Comparison of ENCODE assay signal across 33 mouse cellular contexts in the genomic region with DNA sequence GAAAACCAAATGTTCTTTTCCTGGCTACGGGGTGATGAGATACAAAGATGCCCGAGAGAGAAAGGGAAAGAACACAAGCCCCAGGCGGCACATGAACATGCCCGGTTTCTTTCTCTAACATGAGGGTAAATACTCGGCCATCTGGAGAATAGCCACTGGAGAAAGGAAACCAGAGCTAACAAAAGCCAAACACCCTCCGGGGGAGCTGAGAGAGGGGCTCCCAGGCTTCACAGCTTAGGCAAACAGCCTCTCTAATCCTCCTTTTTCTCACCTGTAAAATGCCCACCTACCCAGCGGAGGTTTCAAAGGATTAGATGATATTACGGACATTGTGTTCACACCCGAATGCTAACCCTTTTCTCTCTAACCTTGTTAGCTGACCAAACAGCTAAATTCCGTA. TPM values are rescaled to one million over a fixed set of nuclear protein-coding genes. Genes with fewer than 3 reads are reported as not detected.
"Had no signal": no experiment of that assay in that cellular context is flagged by ENCODE, and none has a peak within 500 bp of the region (broad histone marks: within the 10 kb centered on the region; RNA-seq: fewer than 3 reads in every experiment).

No protein-coding gene starts in this region.

- H3K4me3 ChIP-seq: embryonic facial prominence, embryonic 10.5 days; embryonic facial prominence, embryonic 12.5 days; embryonic facial prominence, embryonic 13.5 days; embryonic facial prominence, embryonic 15.5 days; erythroblast, embryonic 14.5 days; forebrain, embryonic 10.5 days; forebrain, embryonic 12.5 days; forebrain, embryonic 13.5 days; forebrain, embryonic 15.5 days; gastrocnemius, adult 2 months; heart, adult 2 months had no signal

- ATAC-seq: forebrain, embryonic 13.5 days; forebrain, embryonic 14.5 days; forebrain, embryonic 15.5 days; forebrain, embryonic 16.5 days; forebrain, postnatal 0 days had no signal

- H3K36me3 ChIP-seq: embryonic facial prominence, embryonic 12.5 days; embryonic facial prominence, embryonic 13.5 days; embryonic facial prominence, embryonic 15.5 days had no signal

- H3K27ac ChIP-seq: embryonic facial prominence, embryonic 10.5 days; embryonic facial prominence, embryonic 12.5 days; embryonic facial prominence, embryonic 13.5 days; embryonic facial prominence, embryonic 15.5 days; forebrain, embryonic 10.5 days; forebrain, embryonic 12.5 days; forebrain, embryonic 13.5 days; forebrain, embryonic 15.5 days; gastrocnemius, adult 2 months; heart, adult 2 months had no signal

- H3K4me1 ChIP-seq: embryonic facial prominence, embryonic 10.5 days; embryonic facial prominence, embryonic 12.5 days; embryonic facial prominence, embryonic 15.5 days; forebrain, embryonic 10.5 days; forebrain, embryonic 12.5 days; forebrain, embryonic 13.5 days; forebrain, embryonic 15.5 days had no signal

- H3K9me3 ChIP-seq: embryonic facial prominence, embryonic 10.5 days; embryonic facial prominence, embryonic 12.5 days; embryonic facial prominence, embryonic 13.5 days; embryonic facial prominence, embryonic 15.5 days; forebrain, embryonic 12.5 days; forebrain, embryonic 13.5 days; forebrain, embryonic 15.5 days had no signal

- H3K9ac ChIP-seq: embryonic facial prominence, embryonic 12.5 days; embryonic facial prominence, embryonic 13.5 days; embryonic facial prominence, embryonic 15.5 days; forebrain, embryonic 12.5 days; forebrain, embryonic 13.5 days; forebrain, embryonic 15.5 days; forebrain, postnatal 0 days had no signal

- H3K27me3 ChIP-seq: embryonic facial prominence, embryonic 12.5 days; embryonic facial prominence, embryonic 13.5 days; embryonic facial prominence, embryonic 15.5 days; forebrain, embryonic 12.5 days; forebrain, embryonic 13.5 days; forebrain, embryonic 15.5 days had no signal

- DNase-seq: cerebellum, adult 18-20 months; cerebellum, adult 2 months; cerebellum, adult 8-10 months; cerebellum, adult 9-10 months; cerebellum, adult 9-11 months; cerebellum, postnatal 10 days; cerebellum, postnatal 14 days; cerebellum, postnatal 25 days; cerebellum, postnatal 36 days; embryo, embryonic 11 days; forebrain, postnatal 0 days; gastrocnemius, adult 2 months; gastrocnemius, postnatal 10 days; gastrocnemius, postnatal 14 days; gastrocnemius, postnatal 25 days; gastrocnemius, postnatal 36 days; heart, adult 18-20 months; heart, adult 2 months had no signal

- H3K4me2 ChIP-seq: embryonic facial prominence, embryonic 12.5 days; embryonic facial prominence, embryonic 13.5 days; embryonic facial prominence, embryonic 15.5 days; forebrain, embryonic 12.5 days; forebrain, embryonic 13.5 days; forebrain, embryonic 15.5 days had no signal

RNA-seq across cellular contexts. Expression of a gene that starts 39.6 kb away (rescaled TPM):
- total RNA-seq: gastrocnemius, adult 18-20 months; gastrocnemius, adult 8-10 months; granulocyte monocyte progenitor cell, adult 5-6 weeks; heart, adult 18-20 months; heart, adult 2 months; heart, adult 8-10 months had no signal
- polyA plus RNA-seq: erythroblast, embryonic 14.5 days had no signal
